Mouse (Mus musculus) gastrocnemius, adult 2 months (tissue): ENCODE results near the gene Itga9. TPM values are rescaled to one million over a fixed set of nuclear protein-coding genes. Genes with fewer than 3 reads are reported as not detected.

Source experiments
- DNase-seq: peaks from one replicate; pipeline ENCODE4 v3.0.0; 2022
- H3K27ac ChIP-seq: fragments of 200-600 bp; 2 replicates; pipeline ENCODE4 v1.8.1; 2022; ENCODE audit warnings: mild to moderate bottlenecking
- H3K4me3 ChIP-seq: fragments of 200-600 bp; 2 replicates; pipeline ENCODE4 v1.8.1; 2022; ENCODE audit warnings: mild to moderate bottlenecking, moderate library complexity
- CTCF ChIP-seq: fragments of 200-600 bp; IDR thresholded peaks from 2 replicates; pipeline ENCODE4 v1.8.1; 2022; ENCODE audit warnings: antibody characterized with exemption, mild to moderate bottlenecking, moderate library complexity
- intact Hi-C: fragments of 180-260 bp; cut with DNase I; formaldehyde crosslinking; loops from one replicate; pipeline ENCODE4 v1.15.1; 2025
- total RNA-seq, 2 experiments: library from RNA; stranded (reverse); gene quantifications; 2 replicates each; pipeline ENCODE4 v1.2.3; 2021

Gene Itga9
- total RNA-seq, 2 experiments from 2014 or later: 3.0 to 5.7 TPM

DNA sequence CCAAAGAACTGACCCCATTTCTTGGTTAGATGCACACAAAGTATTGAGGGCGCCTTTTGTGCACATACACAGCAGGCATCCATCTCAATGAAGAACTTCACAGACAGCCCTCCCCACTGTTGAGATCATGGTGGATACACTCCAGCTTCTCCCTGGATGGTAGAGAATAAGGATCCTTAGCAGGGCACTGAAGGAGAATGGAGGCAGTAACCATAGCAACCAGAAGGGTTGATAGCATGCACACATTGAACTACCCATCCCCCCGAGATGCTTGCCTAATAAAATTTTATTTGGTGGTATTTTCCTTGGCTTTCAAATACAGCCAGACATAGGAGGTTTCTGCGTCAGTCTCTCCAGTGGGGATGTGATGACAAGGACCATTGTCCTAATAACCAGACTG lies 184.7 kb downstream of the Itga9 start:
- intact Hi-C loops: no loop called here
- H3K27ac ChIP-seq: no peak overlapping the region

DNA sequence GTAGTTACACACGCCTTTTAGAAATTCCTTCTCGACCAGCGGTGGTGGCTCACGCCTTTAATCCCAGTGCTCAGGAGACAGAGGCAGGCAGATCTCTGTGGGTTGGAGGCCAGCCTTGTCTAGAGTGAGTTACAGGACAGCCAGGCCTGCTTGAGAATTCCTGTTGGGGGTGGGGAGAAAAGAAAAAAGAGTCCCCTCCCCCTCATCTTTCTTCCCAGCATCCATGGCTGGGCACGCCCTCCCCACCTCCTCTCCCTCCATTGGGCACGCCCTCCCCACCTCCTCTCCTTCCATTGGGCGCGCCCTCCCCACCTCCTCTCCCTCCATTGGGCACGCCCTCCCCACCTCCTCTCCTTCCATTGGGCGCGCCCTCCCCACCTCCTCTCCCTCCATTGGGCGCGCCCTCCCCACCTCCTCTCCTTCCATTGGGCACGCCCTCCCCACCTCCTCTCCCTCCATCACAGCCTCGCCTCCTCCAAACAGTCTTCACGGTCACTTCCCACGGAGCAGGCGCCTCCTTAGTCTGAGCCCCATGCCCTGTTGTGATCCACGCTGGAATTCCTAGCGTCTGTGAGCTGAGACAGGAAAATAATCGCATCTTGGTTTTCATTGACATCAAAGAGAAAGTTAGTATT lies 186.8 kb downstream of the Itga9 start:
- H3K27ac ChIP-seq: no peak overlapping the region
- no peak for TF ChIP-seq CTCF
- DNase-seq: no peak
- H3K4me3 ChIP-seq: no peak overlapping the region
- intact Hi-C loops: no loop called here

More for the DNA sequence above, 184.7 kb downstream of the Itga9 start:
- H3K4me3 ChIP-seq: no peak overlapping the region
- DNase-seq: no peak
- no peak for TF ChIP-seq CTCF

DNA sequence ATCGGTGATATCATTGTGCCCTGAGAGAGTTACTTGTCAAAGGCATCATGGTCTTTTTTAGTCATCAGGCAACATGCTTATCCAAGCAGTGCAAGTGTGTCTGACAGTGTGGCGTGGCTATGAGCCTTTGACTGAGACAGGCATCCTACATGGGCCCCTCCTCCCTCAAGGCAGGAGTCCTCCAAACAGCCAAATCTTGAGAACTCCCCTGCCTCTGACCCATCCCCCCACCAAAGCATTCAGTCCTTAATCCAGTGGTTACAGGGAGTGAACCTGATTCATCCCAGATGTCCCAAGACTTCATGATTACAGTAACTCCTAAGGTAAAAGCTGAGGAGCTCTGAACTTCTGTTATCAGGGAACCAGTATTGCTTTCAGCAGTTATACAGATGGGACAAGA lies 188.2 kb downstream of the Itga9 start:
- Histone ChIP-seq H3K27ac (no peak overlapping the region), H3K4me3 (no peak overlapping the region)
- DNase-seq: no peak
- intact Hi-C loops: no loop called here
- TF ChIP-seq CTCF: no peak

DNA sequence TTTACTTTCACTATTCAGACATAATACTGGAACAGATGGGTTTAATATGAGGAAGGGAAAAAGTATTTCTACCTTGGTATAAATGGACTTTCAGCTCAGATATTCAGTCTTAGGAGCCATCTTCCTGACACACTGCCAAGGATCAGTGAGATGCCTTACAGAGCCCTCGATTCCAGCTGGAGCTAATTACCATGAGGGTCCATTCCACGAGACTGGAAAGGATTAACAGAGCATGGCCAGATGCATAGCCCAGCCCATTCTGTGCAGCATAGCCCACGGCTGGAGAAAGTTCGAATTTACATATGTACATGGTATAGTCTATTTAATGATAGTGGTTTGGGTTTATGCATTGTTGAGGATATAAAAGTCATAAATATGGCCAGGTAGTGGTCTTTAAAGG lies 188.8 kb downstream of the Itga9 start:
- Histone ChIP-seq H3K27ac (no peak overlapping the region), H3K4me3 (no peak overlapping the region)
- intact Hi-C loops: no loop called here
- no peak for TF ChIP-seq CTCF
- no peak for DNase-seq

DNA sequence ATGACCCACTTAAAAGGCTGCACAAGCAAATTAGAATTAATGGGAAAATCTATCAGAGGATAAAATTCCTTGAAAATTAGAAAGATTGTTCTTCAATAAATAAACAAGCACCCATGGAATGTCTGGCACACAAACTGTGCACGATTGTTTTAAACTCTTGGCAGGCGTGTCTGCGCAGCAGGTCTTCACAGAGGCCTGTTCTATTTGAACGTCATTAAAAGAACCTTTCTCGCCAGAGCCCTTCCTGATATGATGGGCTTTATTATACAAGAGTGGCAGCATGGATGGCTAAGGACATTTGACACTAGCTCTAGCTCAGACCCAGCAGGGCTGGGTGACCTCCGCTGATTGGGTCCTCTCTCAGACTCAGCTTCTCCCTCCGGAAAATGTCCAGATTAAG lies 192.6 kb downstream of the Itga9 start:
- DNase-seq: no peak
- Histone ChIP-seq H3K4me3 (no peak overlapping the region), H3K27ac (no peak overlapping the region)
- intact Hi-C loops: no loop called here
- no peak for TF ChIP-seq CTCF

DNA sequence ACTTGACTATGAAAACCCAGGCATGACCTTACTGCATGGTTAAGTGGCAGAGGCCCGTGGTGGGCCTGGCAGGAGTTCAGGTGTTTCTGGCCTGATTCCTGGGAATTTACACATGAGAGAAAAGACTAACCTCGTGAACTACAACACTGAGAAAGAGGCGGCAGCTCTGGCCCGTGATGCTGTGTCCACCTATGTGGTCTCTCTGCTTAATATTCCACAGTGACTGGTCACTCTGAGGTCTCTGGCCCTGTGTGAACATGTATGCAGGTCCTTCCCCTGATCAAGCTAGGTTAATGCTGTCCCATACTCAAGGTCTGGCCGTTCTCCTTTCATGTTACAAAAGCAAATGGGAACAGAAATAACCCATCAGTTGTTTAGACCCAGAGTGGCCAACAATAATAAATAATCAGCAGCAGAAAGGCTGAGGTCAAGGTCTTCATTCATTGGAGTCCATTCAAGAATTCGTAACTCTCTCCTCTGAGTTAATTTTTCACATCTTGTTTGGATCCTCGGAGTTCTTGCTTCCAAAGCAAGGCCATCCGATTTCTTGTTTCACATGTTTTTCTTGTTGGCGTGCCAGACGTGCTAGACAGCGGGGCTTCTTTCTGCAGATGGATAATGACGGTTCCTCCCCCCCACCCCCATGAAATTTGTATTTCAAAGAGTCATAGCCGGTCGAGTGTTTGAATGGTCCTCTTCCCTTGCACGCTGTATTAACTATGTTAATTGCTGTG lies 194.9 kb downstream of the Itga9 start:
- no peak for TF ChIP-seq CTCF
- Histone ChIP-seq H3K27ac (peak overlapping the region; percentile 64), H3K4me3 (no peak overlapping the region)
- DNase-seq: no peak
- intact Hi-C loops: no loop called here

DNA sequence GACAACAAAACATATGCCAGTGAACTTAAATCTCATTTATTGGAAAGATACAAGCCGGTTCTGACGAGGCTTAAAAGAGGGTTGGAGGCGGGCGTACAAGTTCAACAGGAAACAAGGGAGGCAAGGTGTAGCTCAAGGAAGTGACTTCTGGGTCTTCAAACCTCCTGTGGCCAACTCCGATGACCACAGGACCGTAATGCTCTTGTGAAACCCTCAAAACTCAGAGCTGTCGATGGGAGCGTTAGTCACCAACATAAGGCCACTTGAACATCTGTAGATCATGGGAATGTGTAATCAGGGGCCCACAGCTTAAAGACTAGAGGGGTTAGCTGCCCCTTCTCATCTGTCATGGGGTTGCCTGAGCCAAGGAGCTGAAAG lies 195.4 kb downstream of the Itga9 start:
- DNase-seq: no peak
- intact Hi-C loops: no loop called here
- Histone ChIP-seq H3K27ac (peak overlapping the region; percentile 24), H3K4me3 (no peak overlapping the region)
- TF ChIP-seq CTCF: no peak

DNA sequence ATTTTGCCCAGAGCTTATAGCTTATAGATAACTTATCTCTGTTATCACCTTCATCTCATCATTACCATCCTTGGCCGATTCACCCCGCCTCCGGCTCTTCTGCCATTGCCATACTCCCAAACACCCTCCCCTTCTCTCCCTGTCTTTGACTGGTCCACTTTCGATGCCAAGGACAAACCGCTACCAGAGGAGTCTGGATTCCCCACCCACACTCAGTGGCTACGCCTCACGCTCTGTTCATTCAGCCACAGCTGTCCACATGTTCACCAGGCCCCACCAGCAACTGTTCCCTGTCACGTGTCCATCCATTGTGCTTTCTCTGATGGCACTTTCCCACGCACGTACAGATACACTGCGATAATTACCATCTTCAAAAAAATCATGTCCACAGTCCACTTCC lies 195.9 kb downstream of the Itga9 start:
- DNase-seq: no peak
- no peak for TF ChIP-seq CTCF
- Histone ChIP-seq H3K27ac (peak overlapping the region; percentile 24; the same call in 1 of the 2 replicates), H3K4me3 (no peak overlapping the region)
- intact Hi-C loops: no loop called here

DNA sequence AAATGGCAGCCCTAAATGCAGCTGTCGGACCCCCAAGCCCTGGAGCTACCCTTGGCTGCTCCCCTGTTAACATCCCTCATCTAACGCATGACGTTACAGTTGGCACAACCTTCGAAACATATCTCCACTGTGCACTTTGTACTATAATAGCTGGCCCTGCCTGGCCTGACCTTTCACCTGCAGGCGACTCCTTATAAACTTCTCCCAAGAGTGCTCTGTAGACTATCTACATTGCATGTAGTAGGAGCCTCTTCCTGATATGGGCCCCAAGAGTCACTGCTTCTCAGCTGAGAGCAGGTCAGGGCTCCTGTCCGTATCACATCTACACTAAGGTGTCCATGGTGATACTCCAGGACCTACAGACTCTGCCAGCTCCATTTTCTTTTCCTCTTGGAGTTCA lies 199.2 kb downstream of the Itga9 start:
- Histone ChIP-seq H3K4me3 (no peak overlapping the region), H3K27ac (no peak overlapping the region)
- no peak for DNase-seq
- no peak for TF ChIP-seq CTCF
- intact Hi-C loops: no loop called here

DNA sequence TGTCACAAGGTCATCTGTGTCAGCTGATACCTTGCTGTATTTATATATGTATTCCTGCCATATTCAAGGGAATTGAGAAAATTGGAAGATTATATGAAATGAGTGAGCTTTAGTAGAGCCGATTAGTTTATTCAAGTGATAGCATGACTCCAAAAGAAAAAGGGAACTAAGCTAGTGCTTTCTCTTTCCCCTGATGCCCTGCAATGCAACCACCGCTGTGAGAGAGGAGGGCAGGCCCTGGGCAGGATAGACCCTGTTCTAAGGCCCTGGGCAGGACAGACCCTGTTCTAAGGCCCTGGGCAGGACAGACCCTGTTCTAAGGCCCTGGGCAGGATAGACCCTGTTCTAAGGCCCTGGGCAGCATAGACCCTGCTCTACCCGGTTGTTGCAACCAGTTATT lies 201.2 kb downstream of the Itga9 start:
- no peak overlapping the region for H3K4me3 ChIP-seq
- no peak overlapping the region for H3K27ac ChIP-seq
- intact Hi-C loops: no loop called here
- TF ChIP-seq CTCF: no peak
- no peak for DNase-seq

DNA sequence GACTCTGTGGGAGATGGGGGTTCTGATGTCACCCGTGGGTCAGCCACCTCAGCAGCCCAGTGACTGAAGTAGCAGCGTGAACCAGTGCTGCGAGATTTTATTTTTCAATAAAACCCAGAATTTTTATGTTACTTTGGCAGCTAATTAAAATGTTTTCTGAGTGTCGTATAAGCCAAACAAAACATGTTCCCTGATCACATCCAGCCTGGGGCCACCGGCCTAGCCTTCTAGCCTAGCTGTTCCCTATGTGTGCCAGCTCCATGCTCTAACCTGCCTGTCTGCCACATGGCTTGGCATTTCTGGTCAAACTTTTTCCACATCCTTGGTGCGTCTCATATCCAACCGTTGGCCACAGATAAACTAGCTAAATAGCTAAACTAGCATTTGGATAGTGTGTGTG lies 205.7 kb downstream of the Itga9 start:
- H3K27ac ChIP-seq: no peak overlapping the region
- no peak for DNase-seq
- no peak for TF ChIP-seq CTCF
- no peak overlapping the region for H3K4me3 ChIP-seq
- intact Hi-C loops: no loop called here

DNA sequence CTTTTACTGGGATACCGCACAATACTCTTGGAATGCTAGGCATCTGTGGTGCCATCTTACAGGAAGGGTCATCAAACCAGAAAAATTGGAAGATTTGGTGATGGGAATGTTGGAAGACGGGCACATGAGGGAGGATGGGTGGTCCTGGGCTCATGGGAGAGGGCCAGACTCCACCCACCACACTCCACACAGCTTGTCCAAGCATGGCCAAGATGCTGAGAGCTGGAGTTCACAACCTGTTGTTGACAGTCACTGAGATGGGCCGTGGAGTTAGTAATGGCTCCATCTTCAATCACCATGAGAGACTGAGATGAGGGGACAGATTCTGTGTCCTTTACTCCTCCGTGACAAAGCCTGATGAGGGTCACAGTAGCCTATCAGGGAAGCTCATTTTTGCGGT lies 207.0 kb downstream of the Itga9 start:
- no peak for TF ChIP-seq CTCF
- no peak overlapping the region for H3K27ac ChIP-seq
- no peak overlapping the region for H3K4me3 ChIP-seq
- intact Hi-C loops: no loop called here
- DNase-seq: no peak

DNA sequence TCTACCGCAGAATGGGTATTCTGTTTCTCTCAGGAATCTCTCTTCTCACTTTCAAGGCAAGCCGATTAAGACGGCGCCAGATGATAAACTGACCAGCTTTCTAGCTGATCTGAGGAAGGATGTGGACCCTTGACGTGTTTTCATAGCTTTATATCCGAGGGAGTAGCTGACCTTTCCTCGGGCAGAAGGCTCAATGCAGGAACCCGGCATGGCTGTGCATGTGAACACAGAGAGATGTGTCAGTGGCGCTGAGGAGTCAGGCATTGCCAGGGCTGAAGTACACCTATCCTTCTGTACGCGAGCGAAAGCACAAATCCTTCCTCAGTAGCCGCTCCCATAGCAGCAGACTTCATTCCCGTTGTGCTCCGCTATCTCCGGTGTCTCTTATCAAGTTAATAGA lies 207.6 kb downstream of the Itga9 start:
- intact Hi-C loops: no loop called here
- DNase-seq: no peak
- TF ChIP-seq CTCF: no peak
- no peak overlapping the region for H3K27ac ChIP-seq
- H3K4me3 ChIP-seq: no peak overlapping the region

DNA sequence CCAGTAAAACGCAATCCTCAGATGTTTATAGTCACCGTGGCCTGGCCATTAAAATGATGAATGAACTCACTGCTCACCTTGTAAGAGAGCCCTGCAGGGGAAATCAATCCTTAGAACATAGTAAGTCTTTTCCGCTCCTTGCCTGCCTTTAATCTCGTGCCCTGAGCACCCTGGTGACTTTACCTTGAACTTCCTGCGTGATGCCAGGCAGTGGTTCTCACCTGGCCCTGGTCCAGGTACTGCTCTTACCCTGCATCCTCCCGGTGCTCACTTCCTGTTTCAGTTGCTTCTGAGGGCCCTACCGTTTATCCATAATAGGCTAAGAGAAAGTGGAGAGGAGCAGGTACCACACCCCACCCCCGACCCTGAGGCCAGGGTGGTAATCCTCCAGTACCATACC lies 208.0 kb downstream of the Itga9 start:
- no peak for TF ChIP-seq CTCF

More for the DNA sequence above, 208.0 kb downstream of the Itga9 start:
- H3K27ac ChIP-seq: no peak overlapping the region
- no peak overlapping the region for H3K4me3 ChIP-seq
- intact Hi-C loops: no loop called here
- DNase-seq: no peak
